Mouse (Mus musculus): ENCODE results near the gene Efcab12.

Efcab12 gene

GRCm38 (mm10) chr6:115791842-115792686 is 46.1 kb downstream of the Efcab12 start:
- peak; percentile 26 for DNase-seq (ENCODE audit: low spot score)

GRCm38 (mm10) chr6:115791016-115791415 is 47.2 kb downstream of the Efcab12 start:
- DNase-seq (ENCODE audit: low spot score), result no peak

GRCm38 (mm10) chr6:115782781-115783180 is 55.4 kb downstream of the Efcab12 start:
- DNase-seq (ENCODE audit: low spot score), result no peak

- DNase-seq (ENCODE audit: low spot score), result no peak
These were observed 61.8 kb downstream of the Efcab12 start for GRCm38 (mm10) chr6:115776363-115776762.

GRCm38 (mm10) chr6:115775838-115776237 is 62.4 kb downstream of the Efcab12 start:
- no peak for DNase-seq (ENCODE audit: low spot score)

GRCm38 (mm10) chr6:115774501-115774921 is 63.7 kb downstream of the Efcab12 start, which contains the start of gene Cand2:
Gene Cand2 (plus strand): TSS chr6:115774538.
- DNase-seq (ENCODE audit: low spot score), result peak; percentile 64

- DNase-seq (ENCODE audit: low spot score), result peak; percentile 43
These were observed 64.2 kb downstream of the Efcab12 start for GRCm38 (mm10) chr6:115773966-115774413.

GRCm38 (mm10) chr6:115772604-115773003 is 65.6 kb downstream of the Efcab12 start:
- DNase-seq (ENCODE audit: low spot score), result no peak

- DNase-seq (ENCODE audit: low spot score), result no peak
These were observed 66.0 kb downstream of the Efcab12 start for GRCm38 (mm10) chr6:115772201-115772600.

- DNase-seq (ENCODE audit: low spot score), result no peak
These were observed 67.4 kb downstream of the Efcab12 start for GRCm38 (mm10) chr6:115770852-115771251.

- DNase-seq (ENCODE audit: low spot score), result no peak
These were observed 68.0 kb downstream of the Efcab12 start for GRCm38 (mm10) chr6:115770059-115770670.

- DNase-seq (ENCODE audit: low spot score), result no peak
These were observed 70.0 kb downstream of the Efcab12 start for GRCm38 (mm10) chr6:115768207-115768606.

GRCm38 (mm10) chr6:115767357-115767756 is 70.9 kb downstream of the Efcab12 start:
- DNase-seq (ENCODE audit: low spot score), result no peak

- DNase-seq (ENCODE audit: low spot score), result peak; percentile 33
These were observed 74.0 kb downstream of the Efcab12 start for GRCm38 (mm10) chr6:115764179-115764578.

GRCm38 (mm10) chr6:115761995-115762756 is 76.0 kb downstream of the Efcab12 start, which contains the start of gene Tmem40:
Gene Tmem40 (minus strand): TSS chr6:115762410.
- DNase-seq (ENCODE audit: low spot score), result peak; percentile 16

- no peak for DNase-seq (ENCODE audit: low spot score)
These were observed 77.2 kb downstream of the Efcab12 start for GRCm38 (mm10) chr6:115760982-115761381.
